Mouse (Mus musculus): ENCODE results near the gene Tex2. TPM values are rescaled to one million over a fixed set of nuclear protein-coding genes. Genes with fewer than 3 reads are reported as not detected.

Gene Tex2
- polyA plus RNA-seq, 1 experiment from 2014 or later, result 10.3 TPM

DNA sequence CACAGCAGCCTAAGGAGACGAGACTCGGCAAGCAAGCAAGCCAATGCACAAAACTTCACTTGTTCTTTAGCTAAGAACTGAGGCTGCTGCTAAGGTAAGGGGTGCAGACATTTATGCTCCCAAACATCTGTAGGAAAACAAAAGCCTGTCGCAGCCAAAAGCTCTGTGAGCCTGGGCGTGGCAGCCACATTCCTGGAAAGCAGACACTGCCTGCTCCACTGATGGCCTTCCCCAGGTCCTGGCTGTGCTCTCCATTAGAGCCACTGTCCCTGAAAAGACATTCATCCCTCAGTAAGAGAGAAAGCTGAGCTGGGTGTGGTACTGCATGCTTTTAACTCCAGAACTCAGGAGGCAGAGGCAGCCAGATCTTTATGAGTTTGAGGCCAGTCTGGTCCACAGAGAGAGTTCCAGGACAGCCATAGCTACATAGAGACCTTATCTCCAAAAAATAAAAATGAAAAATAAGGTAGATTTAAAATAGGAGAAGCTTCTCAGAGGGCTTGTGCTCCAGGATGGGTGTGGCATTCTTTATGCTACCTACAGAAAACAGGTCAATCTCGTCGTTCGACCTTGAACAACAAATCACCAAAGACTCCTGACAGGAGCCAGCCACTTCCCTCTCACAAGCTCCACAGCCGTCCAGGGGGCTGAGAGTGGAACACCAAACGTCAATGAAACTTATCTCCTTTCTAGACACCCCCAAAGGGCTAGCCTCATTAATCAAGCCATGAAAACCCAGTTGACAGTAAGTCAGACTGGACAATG, 39.6 kb downstream of the Tex2 start:
- peak overlapping the region; percentile 23; the same call in 1 of the 2 replicates for H3K4me2 ChIP-seq
- 43% methylated on average over 9 of the region's 9 CpGs for WGBS
- H3K27ac ChIP-seq, result peak overlapping the region; percentile 12
- no peak overlapping the region for H3K4me3 ChIP-seq (replicated peaks)
- ATAC-seq (ENCODE audit: insufficient read depth, low FRiP score, low read depth), result no peak
- no peaks in the 10 kb centered on the region for H3K36me3 ChIP-seq
- peaks cover 30% of the 10 kb centered on the region for H3K4me1 ChIP-seq
- no peak overlapping the region for H3K9ac ChIP-seq
- H3K9me3 ChIP-seq, result no peaks in the 10 kb centered on the region
- no peaks in the 10 kb centered on the region for H3K27me3 ChIP-seq (replicated peaks)

GRCm38 (mm10) chr11:106572958-106573357, 40.3 kb downstream of the Tex2 start:
- no peaks in the 10 kb centered on the region for H3K36me3 ChIP-seq
- no peaks in the 10 kb centered on the region for H3K9me3 ChIP-seq
- peak overlapping the region; percentile 12 for H3K27ac ChIP-seq
- no peak for ATAC-seq (ENCODE audit: insufficient read depth, low FRiP score, low read depth)
- H3K4me2 ChIP-seq, result peak overlapping the region; percentile 23; the same call in 1 of the 2 replicates
- WGBS, result 33% methylated on average over 9 of the region's 9 CpGs
- H3K9ac ChIP-seq, result no peak overlapping the region
- no peaks in the 10 kb centered on the region for H3K27me3 ChIP-seq (replicated peaks)
- H3K4me3 ChIP-seq (replicated peaks), result no peak overlapping the region
- peaks cover 30% of the 10 kb centered on the region for H3K4me1 ChIP-seq

- Histone ChIP-seq H3K27ac (no peak overlapping the region; the same call in 1 of the 2 replicates), H3K4me1 (peaks cover 30% of the 10 kb centered on the region), H3K36me3 (peaks cover 4% of the 10 kb centered on the region), H3K27me3 (replicated peaks) (no peaks in the 10 kb centered on the region), H3K4me2 (no peak overlapping the region), H3K9me3 (no peaks in the 10 kb centered on the region), H3K9ac (no peak overlapping the region), H3K4me3 (replicated peaks) (no peak overlapping the region)
- peak; percentile 58; the same call in 1 of the 2 replicates for ATAC-seq (ENCODE audit: insufficient read depth, low FRiP score, low read depth)
- 47% methylated on average over 15 of the region's 15 CpGs for WGBS
These were observed 41.0 kb downstream of the Tex2 start for GRCm38 (mm10) chr11:106572020-106572782.

DNA sequence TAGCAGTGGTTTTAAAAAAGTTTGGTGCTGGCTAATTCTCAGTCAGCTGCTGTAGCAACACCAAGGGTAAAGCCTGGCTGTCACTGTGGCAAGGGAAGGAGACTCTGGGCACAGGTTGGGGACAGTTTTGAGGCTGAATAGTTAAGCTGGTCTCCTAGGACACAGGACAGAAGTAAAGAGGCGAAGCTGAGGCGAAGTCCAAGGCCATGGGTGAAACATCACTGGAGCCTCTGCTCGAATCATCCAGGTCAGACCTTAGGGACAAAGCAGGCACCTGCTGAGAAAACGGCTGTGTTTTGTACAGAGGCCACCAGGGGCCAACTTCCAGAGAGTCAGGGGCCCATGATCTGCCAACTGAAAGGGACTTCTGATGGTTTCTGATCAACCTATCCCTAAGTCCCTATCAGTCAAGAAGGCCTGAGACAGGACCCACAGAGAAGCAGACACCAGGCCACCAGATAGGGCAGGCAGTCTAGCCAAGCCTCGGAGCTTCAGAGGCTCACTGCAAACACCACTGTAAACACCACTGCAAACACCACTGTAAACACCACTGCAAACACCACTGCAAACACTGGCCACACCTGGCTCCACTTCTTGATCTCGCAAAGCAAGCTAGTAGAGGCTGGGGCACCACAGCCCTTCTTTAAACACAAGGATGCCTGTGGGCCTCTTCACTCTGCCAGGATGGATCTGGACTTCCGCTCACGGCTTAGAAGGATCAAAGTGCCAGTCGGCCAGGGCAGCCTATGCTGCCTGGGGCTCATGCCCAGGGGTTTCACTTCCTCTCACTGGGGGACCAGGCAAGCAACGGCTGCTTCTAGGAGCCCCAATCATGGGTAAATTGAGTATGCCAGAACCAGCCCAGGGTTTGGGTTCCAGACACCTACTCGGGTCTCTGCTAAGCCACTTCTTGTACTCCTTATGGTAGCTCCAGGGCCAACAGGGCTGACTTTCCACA, 41.9 kb downstream of the Tex2 start:
- 73% methylated on average over 11 of the region's 11 CpGs for WGBS
- ATAC-seq (ENCODE audit: insufficient read depth, low FRiP score, low read depth), result 0 out of 2 replicates have a peak, but pooled peaks have one; percentile 6
- Histone ChIP-seq H3K9ac (no peak overlapping the region), H3K9me3 (no peaks in the 10 kb centered on the region), H3K27ac (no peak overlapping the region; the same call in 1 of the 2 replicates), H3K36me3 (peaks cover 12% of the 10 kb centered on the region), H3K4me2 (no peak overlapping the region), H3K4me1 (peaks cover 30% of the 10 kb centered on the region), H3K4me3 (replicated peaks) (no peak overlapping the region), H3K27me3 (replicated peaks) (no peaks in the 10 kb centered on the region)

DNA sequence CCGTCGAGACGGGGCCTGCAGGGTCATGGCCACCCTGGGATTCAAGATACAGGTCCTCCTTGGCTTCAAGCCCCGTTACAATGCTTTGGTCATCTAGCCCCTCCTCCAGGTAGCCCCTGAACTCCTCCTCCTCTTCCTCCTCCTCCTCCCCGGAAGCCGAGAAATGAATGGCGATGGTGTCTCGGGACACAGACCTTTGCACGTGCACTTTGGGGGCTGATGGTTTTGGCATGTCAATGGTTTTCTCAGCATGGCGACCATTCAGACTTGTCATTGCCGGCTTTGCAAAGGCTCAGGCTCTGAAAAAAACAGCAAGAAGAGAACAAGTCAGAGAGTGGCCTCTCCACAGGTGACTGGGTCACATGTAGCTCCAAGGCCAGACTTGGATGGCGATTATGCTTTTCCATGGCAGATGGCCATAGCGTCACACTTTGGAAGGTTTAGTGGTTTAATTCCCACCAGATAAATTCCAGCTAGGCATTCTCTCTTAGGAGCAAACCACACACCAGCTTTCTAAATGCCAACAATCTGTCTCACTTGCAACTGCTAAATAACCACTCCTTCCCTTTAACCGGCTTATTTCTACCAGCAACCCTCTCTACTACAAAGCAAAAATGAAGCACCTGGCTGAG, 44.8 kb downstream of the Tex2 start:
- no peak for ATAC-seq (ENCODE audit: insufficient read depth, low FRiP score, low read depth)
- Histone ChIP-seq H3K36me3 (peaks cover 15% of the 10 kb centered on the region), H3K27ac (no peak overlapping the region), H3K9me3 (no peaks in the 10 kb centered on the region), H3K27me3 (replicated peaks) (no peaks in the 10 kb centered on the region), H3K4me2 (no peak overlapping the region), H3K9ac (no peak overlapping the region), H3K4me1 (peaks cover 21% of the 10 kb centered on the region), H3K4me3 (replicated peaks) (no peak overlapping the region)
- WGBS, result 88% methylated on average over 14 of the region's 14 CpGs

- Histone ChIP-seq H3K27me3 (replicated peaks) (no peaks in the 10 kb centered on the region), H3K9me3 (no peaks in the 10 kb centered on the region), H3K27ac (no peak overlapping the region), H3K36me3 (peaks cover 15% of the 10 kb centered on the region), H3K9ac (no peak overlapping the region), H3K4me1 (0 out of 2 replicates have a peak, but pooled peaks cover 2% of the 10 kb centered on the region), H3K4me3 (replicated peaks) (no peak overlapping the region), H3K4me2 (no peak overlapping the region)
- no peak for ATAC-seq (ENCODE audit: insufficient read depth, low FRiP score, low read depth)
- 96% methylated on average over 8 of the region's 8 CpGs for WGBS
These were observed 47.0 kb downstream of the Tex2 start for GRCm38 (mm10) chr11:106566040-106566785.

DNA sequence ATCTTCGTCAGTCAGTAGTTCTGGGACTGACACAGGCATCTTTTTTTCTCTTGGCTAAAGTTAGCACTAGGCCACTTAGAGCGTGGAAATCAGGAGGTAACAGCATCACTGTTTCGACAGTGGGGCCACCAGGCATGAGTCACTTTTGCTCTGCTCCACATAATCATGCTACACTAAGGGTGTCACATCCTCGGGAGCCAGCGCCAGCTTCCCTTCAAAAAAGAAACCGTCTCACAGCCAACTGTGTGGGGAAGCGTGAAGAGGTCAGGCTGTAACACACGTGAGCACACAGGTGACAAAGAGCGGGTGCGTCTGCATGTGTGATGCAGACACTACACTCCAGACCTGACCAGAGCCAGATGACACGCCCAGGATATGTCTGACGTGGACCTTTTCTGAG, 49.0 kb downstream of the Tex2 start:
- Histone ChIP-seq H3K9ac (no peak overlapping the region), H3K36me3 (peaks cover 15% of the 10 kb centered on the region), H3K27me3 (replicated peaks) (no peaks in the 10 kb centered on the region), H3K4me1 (no peaks in the 10 kb centered on the region), H3K4me3 (replicated peaks) (no peak overlapping the region), H3K4me2 (no peak overlapping the region), H3K9me3 (no peaks in the 10 kb centered on the region), H3K27ac (no peak overlapping the region)
- ATAC-seq (ENCODE audit: insufficient read depth, low FRiP score, low read depth), result no peak
- WGBS, result 83% methylated on average over 12 of the region's 12 CpGs

GRCm38 (mm10) chr11:106562707-106563106, 50.5 kb downstream of the Tex2 start:
- 83% methylated on average over 4 of the region's 4 CpGs for WGBS
- ATAC-seq (ENCODE audit: insufficient read depth, low FRiP score, low read depth), result no peak
- peaks cover 15% of the 10 kb centered on the region for H3K36me3 ChIP-seq

DNA sequence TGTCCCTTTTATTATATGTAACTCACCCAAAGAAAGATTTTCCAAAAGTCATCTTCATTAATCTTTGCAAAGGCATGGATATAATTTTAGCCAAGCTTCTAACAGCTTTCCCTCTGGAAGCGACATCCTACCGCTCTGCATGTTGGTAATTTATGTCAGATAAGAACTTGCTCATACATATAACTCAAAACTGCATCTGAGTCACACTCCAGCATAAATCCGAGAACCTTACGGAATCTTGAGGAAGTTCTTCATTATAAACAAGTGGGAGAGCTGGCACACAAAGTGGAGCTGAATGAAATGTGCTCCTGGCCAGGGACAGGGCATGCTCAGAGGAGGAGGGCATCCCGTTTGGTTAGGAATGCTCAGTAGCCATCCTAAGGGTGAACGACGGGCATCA, 53.5 kb downstream of the Tex2 start:
- 81% methylated on average over 7 of the region's 7 CpGs for WGBS
- no peaks in the 10 kb centered on the region for H3K27me3 ChIP-seq (replicated peaks)
- H3K27ac ChIP-seq, result no peak overlapping the region
- no peaks in the 10 kb centered on the region for H3K36me3 ChIP-seq
- no peak overlapping the region for H3K4me2 ChIP-seq
- H3K4me1 ChIP-seq, result peaks cover 5% of the 10 kb centered on the region
- no peaks in the 10 kb centered on the region for H3K9me3 ChIP-seq
- no peak for ATAC-seq (ENCODE audit: insufficient read depth, low FRiP score, low read depth)
- no peak overlapping the region for H3K9ac ChIP-seq
- H3K4me3 ChIP-seq (replicated peaks), result no peak overlapping the region

More at GRCm38 (mm10) chr11:106562707-106563106, 50.5 kb downstream of the Tex2 start:
- H3K9me3 ChIP-seq, result no peaks in the 10 kb centered on the region
- no peak overlapping the region for H3K27ac ChIP-seq
- no peaks in the 10 kb centered on the region for H3K27me3 ChIP-seq (replicated peaks)
- no peak overlapping the region for H3K4me2 ChIP-seq
- no peak overlapping the region for H3K4me3 ChIP-seq (replicated peaks)
- no peaks in the 10 kb centered on the region for H3K4me1 ChIP-seq
- H3K9ac ChIP-seq, result no peak overlapping the region

DNA sequence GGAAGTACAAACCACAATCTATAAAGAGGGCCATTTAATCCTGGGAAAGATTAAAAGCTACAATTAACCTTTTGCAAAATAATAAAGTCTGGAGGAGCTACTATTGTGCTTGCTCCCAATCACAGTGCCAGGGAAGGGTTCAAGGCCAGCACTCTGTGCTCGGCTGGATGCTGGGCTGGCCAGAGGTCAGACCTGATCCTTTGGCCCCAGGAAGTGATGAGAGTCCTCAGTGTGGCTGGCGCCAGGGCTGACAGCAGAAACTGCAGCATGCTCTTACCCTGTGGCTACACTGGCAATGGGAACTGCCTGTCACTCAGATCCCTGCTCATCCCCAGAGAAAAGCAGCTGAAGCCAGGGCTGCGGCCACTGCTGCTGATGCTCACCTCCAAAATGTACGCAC, 55.2 kb downstream of the Tex2 start:
- H3K4me3 ChIP-seq (replicated peaks), result no peak overlapping the region
- H3K27me3 ChIP-seq (replicated peaks), result no peaks in the 10 kb centered on the region
- ATAC-seq (ENCODE audit: insufficient read depth, low FRiP score, low read depth), result no peak
- no peak overlapping the region for H3K4me2 ChIP-seq
- WGBS, result 61% methylated on average over 4 of the region's 4 CpGs
- peaks cover 5% of the 10 kb centered on the region for H3K4me1 ChIP-seq
- H3K36me3 ChIP-seq, result no peaks in the 10 kb centered on the region
- no peaks in the 10 kb centered on the region for H3K9me3 ChIP-seq
- H3K27ac ChIP-seq, result no peak overlapping the region
- no peak overlapping the region for H3K9ac ChIP-seq
